Mouse (Mus musculus) erythroblast, embryonic 14.5 days (primary cell): Measurements from ENCODE around the gene Col4a3.

ENCODE experiments used
- GATA1 ChIP-seq: IDR thresholded peaks from 2 replicates; pipeline ENCODE4 v1.6.1; 2012; ENCODE audit warnings: low read length, inconsistent platforms, mixed read lengths
- TAL1 ChIP-seq: IDR thresholded peaks from 3 replicates; pipeline ENCODE4 v1.6.1; 2012; ENCODE audit warnings: low read length, inconsistent platforms, mixed read lengths

- TF ChIP-seq GATA1 = no peak
- TF ChIP-seq TAL1 = no peak
These were observed 159.7 kb downstream of the Col4a3 start for GRCm38 (mm10) chr1:82746408-82746807.
